Mouse (Mus musculus) NIH3T3 (cell line): ENCODE measurements at regions not wholly inside any gene's neighbourhood (a gene's known extent, or its start where the extent isn't known, plus 50 kb on each side); places are given as distances from the start of the nearest gene placed in this dataset.
"Not testable (repeated sequence)": the region's sequence is repeated elsewhere in the genome, so short reads cannot be mapped to it uniquely, and the experiment has no call there.

Experiments
- DNase-seq: peaks from one replicate; pipeline ENCODE4 v3.0.0-alpha.2; 2012; ENCODE audit warnings: low read depth

DNA sequence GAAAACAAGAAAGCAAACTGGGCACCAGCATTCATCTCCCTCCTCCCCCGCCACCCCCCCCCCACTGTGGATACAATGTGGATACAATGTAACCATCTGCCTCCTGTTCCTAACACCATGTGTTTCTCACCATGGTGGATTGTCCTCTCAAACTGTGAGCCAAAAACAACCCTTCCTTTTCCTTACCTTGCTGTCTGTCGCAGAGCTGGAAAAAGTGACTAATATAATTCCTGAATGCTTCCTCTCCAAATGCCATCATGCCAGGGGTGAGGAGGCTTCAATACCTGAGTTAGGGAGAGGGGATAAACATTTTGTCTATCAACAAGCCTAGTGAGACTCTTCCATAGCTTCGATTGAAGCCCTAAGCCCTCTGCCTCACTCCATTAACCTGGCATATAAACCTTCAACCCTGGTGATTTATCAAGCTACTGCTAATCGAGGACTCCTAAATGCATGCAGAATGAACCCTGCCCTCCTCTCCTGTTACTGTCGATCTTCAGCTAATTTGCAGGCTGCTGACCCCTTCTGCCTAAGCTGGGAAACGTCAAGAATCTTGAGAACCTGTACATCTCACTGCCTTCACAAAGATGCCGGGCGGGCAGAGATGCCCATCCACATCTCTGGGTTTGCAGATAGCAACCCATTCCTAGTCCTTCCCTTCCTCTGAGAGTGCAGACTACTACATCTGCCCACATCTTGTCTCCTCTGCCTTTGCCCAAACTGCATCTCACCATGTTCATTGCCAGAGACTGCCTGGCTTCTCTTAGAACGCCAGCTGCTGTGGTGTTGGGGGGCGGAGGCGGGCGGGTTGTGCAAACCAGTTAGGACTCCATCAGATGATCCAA is 184.3 kb upstream of the Rpl38 start:
- DNase-seq, result no peak

DNA sequence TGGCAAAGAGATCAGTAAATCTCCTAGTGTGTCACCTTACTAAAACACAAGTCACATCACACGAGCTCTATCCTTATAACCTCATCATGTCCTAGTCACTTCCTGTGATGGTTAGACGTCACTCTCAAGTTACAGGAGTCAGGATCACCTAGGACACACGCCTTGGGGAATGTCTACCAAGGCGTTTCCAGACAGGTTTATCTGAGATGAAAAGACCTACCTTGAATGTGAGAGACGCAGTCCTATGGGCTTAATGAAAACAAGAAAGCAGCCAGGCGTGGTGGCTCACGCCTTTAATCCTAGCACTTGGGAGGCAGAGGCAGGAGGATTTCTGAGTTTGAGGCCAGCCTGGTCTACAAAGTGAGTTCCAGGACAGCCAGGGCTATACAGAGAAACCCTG is 185.0 kb upstream of the Rpl38 start:
- DNase-seq, result not testable (repeated sequence)

DNA sequence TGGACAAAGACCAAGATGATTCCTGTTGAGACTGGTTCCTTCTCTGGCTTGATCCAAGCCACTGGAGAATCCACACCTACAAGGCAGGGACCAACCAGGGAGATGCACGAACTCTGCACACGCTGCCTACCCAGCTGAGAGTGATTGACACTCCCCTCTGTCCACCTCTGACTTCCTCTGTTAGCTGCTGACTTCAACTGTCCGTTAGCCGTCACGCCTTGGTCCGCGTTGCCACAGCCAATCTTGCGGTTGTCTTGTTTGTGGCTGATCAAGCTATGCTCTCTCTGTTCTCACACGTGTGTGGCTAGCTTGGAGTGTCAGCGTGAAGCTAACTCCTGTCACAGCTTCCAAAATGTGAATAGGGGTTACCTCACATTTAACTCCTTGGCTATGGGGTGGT is 186.3 kb upstream of the Rpl38 start:
- DNase-seq, result no peak

DNA sequence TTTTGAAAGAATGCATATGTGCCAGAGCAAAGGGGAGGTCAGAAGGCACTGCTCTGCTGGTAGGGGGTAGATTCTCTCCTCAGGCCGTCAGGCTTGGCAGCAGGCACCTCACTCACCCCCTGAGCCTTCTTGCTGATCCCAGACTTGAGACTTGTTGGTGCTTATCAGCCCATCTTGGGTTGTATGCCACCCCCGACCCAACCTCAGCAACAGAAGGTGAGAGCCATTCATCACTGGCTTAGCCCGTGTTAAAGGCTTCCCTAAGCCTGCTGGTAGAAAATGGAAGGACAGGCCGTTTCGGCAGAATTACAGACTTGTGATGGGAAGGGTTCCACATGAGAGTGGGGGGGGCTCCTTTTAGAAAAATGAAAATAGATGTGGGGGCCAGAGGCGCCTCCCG is 187.3 kb upstream of the Rpl38 start:
- DNase-seq, result no peak

DNA sequence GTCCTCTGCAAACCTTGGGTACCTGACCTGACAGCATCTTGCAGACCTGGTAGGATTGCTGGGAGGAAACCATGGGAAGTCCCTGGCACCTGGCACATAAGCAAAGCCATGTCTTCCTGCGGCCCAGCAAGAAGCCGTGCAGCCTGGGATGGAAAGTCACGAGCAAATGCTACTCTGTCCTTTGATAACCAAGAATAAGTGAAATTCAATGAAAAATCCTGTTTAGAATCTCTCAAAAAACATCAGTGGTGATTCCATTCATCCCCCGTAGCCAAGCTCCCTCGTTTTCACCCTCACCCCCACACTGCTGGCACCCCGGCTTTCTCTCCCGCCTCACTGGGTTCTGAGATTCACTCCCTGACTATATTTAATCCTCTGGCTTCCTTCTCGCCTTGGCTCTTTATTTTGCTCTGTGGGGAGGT is 188.2 kb upstream of the Rpl38 start:
- DNase-seq, result no peak

DNA sequence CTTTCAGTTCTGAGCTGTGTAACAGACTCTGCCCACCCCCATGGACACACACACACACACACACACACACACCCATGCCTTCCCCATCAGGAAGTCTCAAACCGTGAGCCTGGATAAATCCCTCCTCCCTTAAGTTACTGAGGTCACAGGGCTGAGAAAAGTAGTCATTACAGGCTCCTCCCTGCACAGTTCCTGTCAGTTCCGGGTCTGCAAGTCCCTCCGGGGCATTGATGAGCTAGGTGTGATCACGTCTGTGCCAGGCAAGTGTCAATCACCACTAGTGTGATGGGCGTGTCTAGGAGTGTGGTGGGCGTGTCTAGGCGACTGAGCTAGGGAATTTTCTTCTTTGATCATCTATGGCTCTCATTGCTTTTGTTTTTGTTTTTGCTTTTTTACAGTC is 189.6 kb upstream of the Rpl38 start:
- no peak for DNase-seq

DNA sequence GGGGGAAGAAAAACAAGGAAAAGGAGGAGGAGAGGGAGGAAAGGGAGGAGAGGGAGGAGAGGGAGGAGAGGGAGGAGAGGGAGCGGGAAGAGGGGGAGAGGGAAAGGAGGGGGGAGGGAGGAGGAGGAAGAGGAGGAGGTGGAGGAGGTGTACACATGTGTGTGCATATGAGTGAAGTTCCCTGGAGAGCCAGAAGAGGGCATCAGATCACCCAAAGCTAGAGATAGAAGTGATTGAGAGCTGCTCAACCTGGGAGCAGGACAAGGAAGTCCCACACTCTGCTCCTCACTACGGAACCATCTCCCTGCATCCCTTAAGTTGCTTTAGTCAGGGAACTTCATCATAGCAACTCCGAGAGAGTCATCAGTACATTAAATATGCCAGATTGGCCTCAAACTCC is 191.0 kb upstream of the Rpl38 start:
- peak; percentile 25 for DNase-seq

DNA sequence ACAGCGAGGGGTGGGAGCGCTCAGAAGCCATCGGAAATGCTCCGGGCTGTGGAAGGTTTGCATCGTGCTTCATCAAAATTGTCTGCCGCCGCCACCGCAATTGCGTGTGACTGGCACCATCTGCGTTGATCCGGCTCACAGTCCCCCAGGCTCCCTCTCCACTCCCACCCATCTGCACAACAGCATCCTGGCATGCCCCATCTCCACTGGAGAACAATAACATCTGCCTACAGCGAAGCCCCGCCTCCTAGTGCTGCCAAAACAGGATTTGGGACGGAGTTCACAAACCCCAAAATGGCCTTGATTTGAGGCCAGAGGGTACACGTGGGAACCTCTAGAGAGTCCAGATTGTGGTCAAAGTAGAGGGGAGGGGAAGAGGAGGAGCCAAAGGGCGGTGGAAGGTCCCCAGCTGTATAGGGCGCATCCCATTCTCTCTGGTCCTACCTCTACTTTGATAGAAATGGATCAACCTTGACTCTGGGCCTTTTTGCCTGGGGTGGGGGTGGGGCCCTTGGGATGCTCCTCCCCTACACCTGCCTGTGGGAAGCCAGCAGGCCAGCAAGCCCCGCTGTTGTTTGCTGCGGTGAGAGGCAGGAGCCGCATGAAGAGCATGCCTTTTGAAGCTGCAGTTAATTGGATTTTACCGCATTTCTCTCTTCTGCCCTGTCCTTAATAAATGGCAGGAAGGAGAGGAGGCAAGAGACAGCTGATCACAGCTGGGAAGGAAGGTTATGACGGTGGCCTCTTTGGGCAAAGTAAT is 195.6 kb upstream of the Rpl38 start:
- no peak for DNase-seq

DNA sequence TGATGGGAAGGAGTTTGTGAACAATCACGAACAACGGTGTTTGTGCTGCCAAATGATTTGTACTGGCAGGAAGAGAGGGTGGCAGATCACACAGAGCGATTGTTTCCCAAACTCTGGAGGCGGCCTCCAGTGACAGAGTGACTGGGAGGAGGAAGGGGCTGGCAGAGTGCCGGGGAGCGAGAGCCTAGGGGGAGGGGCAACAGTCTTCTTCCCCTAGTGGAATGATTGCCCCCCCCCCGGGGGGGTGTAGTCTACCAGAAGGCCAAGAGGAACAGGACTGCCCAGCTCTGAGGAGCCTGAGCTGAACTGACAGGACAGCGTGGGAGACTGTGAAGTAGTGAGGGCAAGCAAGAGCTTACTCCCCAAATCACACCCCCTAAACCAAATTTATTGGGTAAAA is 199.9 kb upstream of the Rpl38 start:
- peak; percentile 11 for DNase-seq

DNA sequence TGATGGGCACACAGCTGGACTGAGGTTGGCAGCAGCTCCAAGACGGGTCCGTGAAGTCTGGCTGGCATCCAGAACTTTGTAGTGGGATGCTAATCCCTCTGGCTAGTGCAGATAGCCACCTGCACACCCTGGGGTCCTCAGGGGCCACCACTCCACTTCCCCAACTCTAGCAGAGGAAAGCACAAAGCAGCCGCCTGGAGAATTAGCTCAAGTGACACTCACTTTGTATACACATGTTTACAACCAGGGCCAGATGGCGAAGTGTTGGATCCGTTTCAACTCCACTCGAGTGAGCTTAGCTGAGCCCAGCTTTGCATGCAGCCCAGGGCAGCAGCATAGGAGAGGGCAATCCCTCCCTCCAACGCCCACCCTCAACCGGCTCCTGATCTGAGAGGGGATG is 200.5 kb upstream of the Rpl38 start:
- no peak for DNase-seq

DNA sequence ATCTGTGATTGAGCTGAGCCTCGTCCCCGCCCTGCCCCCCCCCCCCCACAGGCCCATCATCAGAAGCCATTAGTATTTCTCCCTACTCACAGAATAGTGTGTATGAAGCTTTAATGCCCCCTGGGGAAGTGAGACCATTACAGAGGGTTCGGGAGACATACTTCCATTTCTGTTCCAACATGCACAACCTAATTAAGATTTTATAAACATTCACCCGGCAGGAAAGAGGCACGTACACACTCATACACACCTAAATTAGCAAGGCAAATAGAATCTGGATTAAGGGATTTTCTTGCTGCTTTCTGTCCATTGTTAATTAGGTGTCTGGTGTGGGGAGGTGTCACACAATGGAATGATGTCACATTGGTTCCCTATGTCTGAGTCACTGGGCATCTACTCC is 202.8 kb upstream of the Rpl38 start:
- DNase-seq, result no peak

DNA sequence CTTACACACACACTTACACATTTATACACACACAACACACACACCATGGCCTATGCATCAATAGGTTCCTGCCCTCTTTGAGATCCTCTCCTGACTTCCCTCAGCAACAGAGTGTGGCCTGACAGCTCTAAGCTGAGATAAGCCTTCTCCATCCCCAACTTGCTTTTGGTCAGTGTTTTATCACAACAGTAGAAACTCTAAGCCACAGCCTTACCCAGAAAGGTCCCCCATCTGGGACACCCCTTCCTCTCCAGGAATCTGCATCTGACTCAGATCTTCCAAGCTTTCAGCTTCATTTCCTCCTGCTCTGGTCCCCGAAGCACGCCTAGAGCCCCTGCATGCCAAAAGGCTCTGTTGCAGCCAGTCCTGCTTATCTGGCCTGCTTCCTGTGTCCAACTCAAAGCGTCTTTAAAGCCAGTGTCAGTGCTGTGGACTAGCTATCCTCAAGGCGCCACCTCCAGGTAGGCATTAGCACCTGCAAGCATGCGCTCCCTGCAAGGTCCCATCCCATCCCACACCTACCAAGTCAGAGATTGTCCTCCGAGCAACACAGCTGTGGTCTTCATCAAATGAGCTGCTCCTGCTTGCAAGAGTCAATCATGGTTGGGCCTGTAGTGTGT is 205.5 kb upstream of the Rpl38 start:
- peak; percentile 27 for DNase-seq

DNA sequence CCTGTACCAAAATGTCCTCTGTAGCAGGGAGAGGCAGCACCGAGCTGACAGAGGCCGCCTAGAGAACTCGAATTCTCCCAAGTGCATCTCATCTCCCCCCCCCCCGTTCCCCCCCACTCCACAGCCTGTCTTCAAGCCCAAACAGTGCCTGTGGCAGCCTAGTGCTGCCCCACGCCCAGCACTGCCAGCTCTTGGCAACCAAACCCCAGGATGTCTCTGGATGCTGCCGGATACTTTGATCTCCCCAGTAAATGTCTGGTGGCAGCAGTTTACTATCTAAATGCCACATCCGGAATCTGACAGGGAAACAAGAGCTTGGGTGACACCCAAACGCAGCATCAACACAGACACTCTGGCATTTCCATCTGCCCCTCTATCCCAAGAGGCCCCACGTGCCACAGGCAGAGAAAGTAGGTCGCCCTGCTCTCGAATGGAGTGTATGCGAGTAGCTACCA is 213.4 kb upstream of the Rpl38 start:
- DNase-seq, result no peak

DNA sequence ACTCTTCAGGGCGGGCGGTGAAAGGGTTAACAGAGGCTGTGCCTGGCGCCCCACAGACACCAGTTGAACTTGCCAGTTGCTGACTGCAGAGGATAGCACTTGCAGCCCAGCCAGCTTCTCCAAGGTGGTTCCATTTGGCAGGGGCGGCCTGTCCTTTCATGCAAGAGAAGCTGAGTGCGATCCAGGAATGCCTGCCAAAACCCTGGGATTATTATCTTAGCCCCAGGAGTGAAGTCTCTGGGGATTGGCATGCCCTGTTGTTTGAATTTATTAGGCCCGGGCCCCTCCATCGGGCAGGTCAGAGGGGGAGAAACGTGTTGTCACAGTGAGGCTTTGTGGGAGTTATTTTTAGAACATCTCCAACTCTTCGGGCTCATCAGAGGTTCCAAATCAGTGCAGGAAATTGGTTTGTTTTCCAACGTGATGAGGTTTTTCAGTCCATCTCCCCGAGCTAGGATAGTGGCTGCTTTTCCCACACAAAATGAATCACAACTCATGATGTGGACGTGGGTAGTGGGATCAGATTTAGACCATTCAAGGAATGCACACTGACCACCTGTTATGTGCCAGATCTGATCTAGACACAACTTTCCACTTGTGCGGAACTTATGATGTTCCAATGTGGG is 219.4 kb upstream of the Rpl38 start:
- peak; percentile 9 for DNase-seq

DNA sequence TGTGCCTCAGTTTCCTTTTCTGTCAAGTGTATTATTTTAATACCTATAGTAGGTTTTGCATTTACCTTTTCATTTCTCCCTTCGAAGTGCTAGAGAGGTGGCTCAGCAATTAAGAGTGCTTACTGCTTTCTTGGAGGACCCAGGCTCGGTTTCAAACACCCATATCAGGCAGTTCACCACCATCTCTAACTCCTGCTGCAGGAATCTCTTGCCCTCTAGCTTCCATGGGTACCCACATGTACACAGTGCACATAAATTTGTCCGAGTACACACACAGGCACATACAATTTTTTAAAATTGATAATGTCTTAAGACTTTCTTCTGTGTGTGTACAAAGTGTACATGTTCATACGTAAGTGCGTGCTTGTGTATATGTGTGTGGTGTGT is 220.9 kb upstream of the Rpl38 start:
- DNase-seq, result no peak

DNA sequence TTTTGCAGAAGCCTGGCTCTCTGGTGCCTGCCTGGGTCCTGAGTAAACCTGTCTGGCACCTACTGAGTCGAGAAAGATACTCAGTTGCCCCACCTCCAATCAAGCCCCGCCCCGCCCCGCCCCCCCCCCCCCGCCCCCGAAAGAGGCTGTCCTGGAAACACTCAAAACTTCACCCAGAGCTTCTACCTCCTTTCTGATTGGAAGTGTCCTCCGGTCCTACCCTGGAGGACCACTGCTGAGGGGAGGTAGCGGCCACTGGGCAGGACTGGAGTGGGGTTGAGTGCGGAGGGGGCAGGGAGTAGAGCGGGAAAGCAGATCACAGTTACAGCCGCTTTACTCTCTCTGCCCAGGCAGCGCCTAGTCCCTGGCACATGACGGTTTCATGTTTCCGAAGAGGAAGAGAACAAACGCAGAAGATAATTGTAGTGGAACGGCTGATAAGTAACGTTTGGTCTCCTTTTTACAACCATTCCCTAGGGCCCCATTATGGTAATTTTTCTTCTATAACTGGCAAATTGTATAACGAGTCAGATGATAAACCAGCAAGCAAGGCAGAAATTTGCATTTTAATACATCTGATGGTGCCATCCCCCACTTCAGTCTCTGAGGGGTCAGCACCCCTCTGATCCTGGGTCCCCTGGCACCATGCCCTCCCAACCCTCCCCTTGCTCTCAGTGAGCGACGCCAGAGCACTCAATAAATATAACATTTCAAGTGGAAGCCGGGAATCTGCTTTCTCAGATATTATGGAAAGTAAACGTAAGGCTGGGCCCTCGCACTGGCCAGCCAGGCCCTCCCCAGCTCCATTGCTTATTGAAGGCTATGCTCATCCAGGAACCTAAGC is 221.5 kb upstream of the Rpl38 start:
- DNase-seq, result no peak

DNA sequence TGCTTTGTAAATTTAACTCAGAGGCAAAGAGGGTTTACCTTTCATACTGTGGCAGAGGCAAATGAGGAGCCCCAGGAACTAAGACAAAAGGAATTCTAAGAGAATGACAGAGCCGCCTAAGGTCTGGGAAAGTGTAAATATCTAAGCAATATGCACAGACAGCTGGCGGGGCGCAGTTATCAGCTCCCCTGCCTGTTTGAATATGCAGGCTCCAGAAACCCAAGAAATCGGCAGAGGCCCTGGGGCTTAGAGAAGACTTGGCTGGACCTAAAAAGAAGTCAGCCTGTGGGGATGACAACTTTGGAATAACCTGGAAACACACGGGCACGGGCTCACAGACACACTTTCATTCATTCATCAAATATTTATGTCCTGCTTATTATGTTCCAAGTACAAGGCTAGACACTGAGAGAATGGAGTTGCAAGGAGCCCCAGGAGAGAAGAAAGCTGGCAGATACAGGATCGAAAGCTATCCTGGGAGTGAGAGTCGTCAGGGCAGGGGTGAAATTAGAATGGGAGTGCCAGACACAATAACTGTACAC is 222.2 kb upstream of the Rpl38 start:
- no peak for DNase-seq

DNA sequence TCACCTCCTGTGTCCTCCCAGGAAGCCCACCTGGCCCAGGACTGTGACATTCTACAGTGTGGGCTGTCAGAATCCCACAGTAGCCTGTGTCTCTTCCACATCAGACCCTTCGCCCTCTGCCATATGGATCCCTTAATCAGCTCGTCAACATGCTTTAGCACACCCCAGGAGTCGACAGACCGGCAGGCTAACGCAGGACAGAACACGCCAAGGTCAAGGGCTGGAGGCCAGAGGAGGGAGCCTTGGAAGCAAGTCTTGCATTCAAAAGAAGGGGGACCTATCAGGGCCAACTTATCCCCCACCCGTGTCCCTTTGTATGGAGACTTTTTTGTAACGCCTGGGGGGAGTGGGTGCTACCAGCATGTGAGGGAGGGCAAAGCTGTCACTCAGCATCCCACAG is 224.1 kb upstream of the Rpl38 start:
- DNase-seq, result no peak

DNA sequence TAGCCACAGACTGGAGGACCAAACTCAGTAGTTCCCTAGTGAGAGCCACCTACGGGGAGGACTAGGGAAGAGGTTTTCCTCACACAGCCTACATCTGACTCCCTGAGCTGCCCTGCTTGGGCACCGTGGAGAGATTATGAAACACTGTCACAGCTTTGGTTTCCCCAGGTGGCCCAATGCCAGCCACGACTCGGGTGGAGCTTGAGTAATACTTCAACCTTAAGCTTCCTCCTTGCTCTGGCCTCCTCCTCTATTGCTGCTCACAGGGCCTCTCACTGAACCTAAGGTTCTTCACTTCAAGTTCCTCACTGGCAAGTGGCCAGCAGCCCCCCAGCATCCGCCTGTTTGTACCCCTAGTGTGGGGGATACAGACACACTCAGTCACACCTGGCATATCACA is 224.9 kb upstream of the Rpl38 start:
- no peak for DNase-seq

DNA sequence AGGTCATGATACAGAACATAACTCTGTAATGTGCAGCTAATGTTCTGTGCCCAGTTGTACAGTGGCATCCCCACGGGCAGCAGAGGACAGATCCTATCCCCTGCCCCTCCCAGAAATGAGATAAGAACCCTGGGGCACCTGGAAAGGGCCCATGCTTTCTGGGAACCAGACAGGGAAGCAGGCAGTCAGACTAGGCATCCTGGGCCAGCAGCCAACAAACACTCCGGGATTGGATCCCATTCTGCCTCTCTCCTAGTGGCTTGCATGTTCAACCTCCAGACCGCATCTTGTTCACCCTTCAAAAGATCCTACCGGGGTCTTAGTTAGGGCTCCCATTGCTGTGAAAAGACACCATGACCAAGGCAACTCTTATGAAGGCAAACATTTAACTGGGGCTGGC is 229.0 kb upstream of the Rpl38 start:
- DNase-seq, result no peak

DNA sequence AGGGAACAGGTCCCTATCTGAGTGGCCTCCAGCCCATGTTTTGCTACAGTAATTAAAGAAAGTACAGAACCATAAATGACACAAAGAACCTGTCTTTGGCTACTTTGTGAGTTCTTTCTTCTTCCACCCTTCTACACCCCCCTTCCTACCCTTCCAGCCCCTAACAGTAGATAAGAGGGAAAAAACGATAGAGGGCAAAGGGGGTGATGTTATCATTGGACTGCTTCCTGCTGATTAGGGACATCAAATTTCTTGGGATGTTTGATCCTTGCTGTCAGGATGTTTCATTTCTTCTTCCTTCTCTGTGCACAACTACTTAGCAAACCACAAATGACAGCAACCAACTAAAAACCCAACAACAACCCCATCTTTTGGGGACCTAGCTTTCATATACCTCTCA is 232.5 kb upstream of the Rpl38 start:
- DNase-seq, result no peak
